ENCODE assay signal across 27 mouse cellular contexts in genomic region chr10:127971135-127971534, GRCm38 (mm10). TPM values are rescaled to one million over a fixed set of nuclear protein-coding genes. Genes with fewer than 3 reads are reported as not detected.
DNase-seq lines count a peak whose midpoint lies in the region; ATAC-seq and TF ChIP-seq lines count a peak whose summit lies in the region.
"Had no signal": no experiment of that assay in that cellular context is flagged by ENCODE, and none has a peak within 500 bp of the region (broad histone marks: within the 10 kb centered on the region; RNA-seq: fewer than 3 reads in every experiment).

No protein-coding gene starts in this region.

- 39% methylated on average over 3 of the region's 3 CpGs for WGBS in liver, embryonic 14.5 days (ENCODE audit: insufficient replicate concordance)
- WGBS in liver, embryonic 12.5 days (ENCODE audit: insufficient replicate concordance), result 44% methylated on average over 3 of the region's 3 CpGs
- WGBS in intestine, postnatal 0 days, result 60% methylated on average over 3 of the region's 3 CpGs

- H3K9ac ChIP-seq in liver, embryonic 14.5 days (replicated peaks), result no peak overlapping the region
- no peak overlapping the region for H3K9ac ChIP-seq in liver, embryonic 12.5 days
- H3K9ac ChIP-seq in intestine, postnatal 0 days (ENCODE audit: low read depth, low read length), result no peak overlapping the region
- H3K9ac ChIP-seq: embryonic facial prominence, embryonic 15.5 days; hindbrain, embryonic 13.5 days; limb, embryonic 15.5 days; neural tube, embryonic 15.5 days had no signal

- ATAC-seq in liver, embryonic 14.5 days (ENCODE audit: insufficient read depth), result no peak
- no peak for ATAC-seq in liver, embryonic 12.5 days
- ATAC-seq in intestine, postnatal 0 days, result no peak

- no peak for DNase-seq in liver, embryonic 14.5 days (ENCODE audit: low read depth in 3 of 3, low spot score in 3 of 3)
- DNase-seq in ES-CJ7 (ENCODE audit: low read depth, low spot score) (peak; percentile 34), R1 (ENCODE audit: low read depth, low spot score) (peak; percentile 53)
- no peak for DNase-seq in frontal cortex, adult 2 months (ENCODE audit: extremely low spot score in 1 of 2, low spot score in 1 of 2)
- DNase-seq in gastrocnemius, postnatal 25 days, result no peak
- DNase-seq in cerebellum, postnatal 25 days, result no peak
- DNase-seq: cerebellum, adult 11 months; gastrocnemius, postnatal 10 days; heart, postnatal 14 days; kidney, adult 8-10 months; retina, postnatal 1 day; thymus, postnatal 36 days had no signal

- TF ChIP-seq EP300 in liver, embryonic 14.5 days (IDR thresholded peaks at IDR 0.05; ENCODE audit: low read depth), result no peak

- TF ChIP-seq CTCF in liver, embryonic 14.5 days (IDR thresholded peaks at IDR 0.05; ENCODE audit: low read depth), result peak; percentile 18; the same call in 1 of the 2 replicates
- TF ChIP-seq CTCF in intestine, postnatal 0 days (IDR thresholded peaks at IDR 0.05; ENCODE audit: low read depth), result peak; percentile 61

- H3K4me1 ChIP-seq in liver, embryonic 14.5 days (replicated peaks; ENCODE audit: control insufficient read depth in 2 of 2, insufficient read depth in 2 of 2, low read length in 1 of 2), result peaks cover 0 to 10% of the 10 kb centered on the region in 2 experiments; a peak in 3 of 4 replicates
- peaks cover 13% of the 10 kb centered on the region; the same call in 1 of the 2 replicates for H3K4me1 ChIP-seq in liver, embryonic 12.5 days
- no peaks in the 10 kb centered on the region for H3K4me1 ChIP-seq in intestine, postnatal 0 days (replicated peaks; ENCODE audit: control insufficient read depth, insufficient read depth, low read length)
- H3K4me1 ChIP-seq: heart, embryonic 10.5 days; hindbrain, embryonic 13.5 days; neural tube, embryonic 15.5 days had no signal

- H3K4me3 ChIP-seq in liver, embryonic 14.5 days (ENCODE audit: insufficient read depth in 1 of 2, low read depth in 2 of 2, low read length in 2 of 2), result no peak overlapping the region
- H3K4me3 ChIP-seq in liver, embryonic 12.5 days, result no peak overlapping the region
- H3K4me3 ChIP-seq in intestine, postnatal 0 days (ENCODE audit: low read depth, low read length), result no peak overlapping the region
- H3K4me3 ChIP-seq: embryonic facial prominence, embryonic 15.5 days; heart, embryonic 10.5 days; hindbrain, embryonic 13.5 days; limb, embryonic 15.5 days; myocyte; neural tube, embryonic 15.5 days had no signal

- no peaks in the 10 kb centered on the region for H3K27me3 ChIP-seq in liver, embryonic 14.5 days (ENCODE audit: control insufficient read depth, insufficient read depth, low read length)
- no peaks in the 10 kb centered on the region for H3K27me3 ChIP-seq in liver, embryonic 12.5 days (replicated peaks)
- no peaks in the 10 kb centered on the region for H3K27me3 ChIP-seq in intestine, postnatal 0 days (replicated peaks; ENCODE audit: control insufficient read depth, insufficient read depth, low read length)
- H3K27me3 ChIP-seq: embryonic facial prominence, embryonic 15.5 days; hindbrain, embryonic 13.5 days; limb, embryonic 15.5 days; neural tube, embryonic 15.5 days had no signal

- H3K27ac ChIP-seq in liver, embryonic 14.5 days, result no peak overlapping the region
- no peak overlapping the region for H3K27ac ChIP-seq in liver, embryonic 12.5 days
- no peak overlapping the region for H3K27ac ChIP-seq in intestine, postnatal 0 days (ENCODE audit: low read depth, low read length)
- H3K27ac ChIP-seq: heart, embryonic 10.5 days; hindbrain, embryonic 13.5 days; neural tube, embryonic 15.5 days had no signal

- no peak overlapping the region for H3K4me2 ChIP-seq in liver, embryonic 14.5 days (ENCODE audit: low read depth)
- no peak overlapping the region for H3K4me2 ChIP-seq in liver, embryonic 12.5 days
- H3K4me2 ChIP-seq in intestine, postnatal 0 days (replicated peaks; ENCODE audit: low read depth), result no peak overlapping the region
- H3K4me2 ChIP-seq: embryonic facial prominence, embryonic 15.5 days; hindbrain, embryonic 13.5 days; limb, embryonic 15.5 days; neural tube, embryonic 15.5 days had no signal

- no peaks in the 10 kb centered on the region for H3K36me3 ChIP-seq in liver, embryonic 14.5 days (replicated peaks; ENCODE audit: control insufficient read depth, insufficient read depth, low read depth)
- H3K36me3 ChIP-seq in liver, embryonic 12.5 days, result no peaks in the 10 kb centered on the region
- no peaks in the 10 kb centered on the region for H3K36me3 ChIP-seq in intestine, postnatal 0 days (ENCODE audit: control insufficient read depth, insufficient read depth)
- H3K36me3 ChIP-seq: embryonic facial prominence, embryonic 15.5 days; heart, embryonic 10.5 days; hindbrain, embryonic 13.5 days; limb, embryonic 15.5 days; neural tube, embryonic 15.5 days had no signal

- H3K9me3 ChIP-seq in liver, embryonic 14.5 days (ENCODE audit: control insufficient read depth, low read length), result no peaks in the 10 kb centered on the region
- H3K9me3 ChIP-seq in liver, embryonic 12.5 days (replicated peaks), result no peaks in the 10 kb centered on the region
- no peaks in the 10 kb centered on the region for H3K9me3 ChIP-seq in intestine, postnatal 0 days (ENCODE audit: control insufficient read depth)
- H3K9me3 ChIP-seq: embryonic facial prominence, embryonic 15.5 days; heart, embryonic 10.5 days; hindbrain, embryonic 13.5 days; limb, embryonic 15.5 days; neural tube, embryonic 15.5 days had no signal

RNA-seq across cellular contexts. Expression of gene Hsd17b6, which starts 36.3 kb away (rescaled TPM):
- polyA plus RNA-seq in liver, embryonic 14.5 days (2012; rRNA removed), result not detected in 2 replicates
- polyA plus RNA-seq in liver, embryonic 14.5 days (2014; fragmentation: Nextera tagmentation; extraction: Ambion mirVana), result not detected in 2 replicates
- 0.17 TPM in 1 of 2 replicates, not detected in the other for polyA plus RNA-seq in liver, embryonic 12.5 days (2016; fragmentation: Nextera tagmentation; extraction: Ambion mirVana)
- 0.74 and 0.86 TPM in 2 replicates for polyA plus RNA-seq in intestine, postnatal 0 days (2015; fragmentation: Nextera tagmentation; extraction: Ambion mirVana)
- 0.10 and 0.29 TPM in 2 replicates for polyA plus RNA-seq in frontal cortex, adult 2 months (2012; rRNA removed)
- total RNA-seq in gastrocnemius, postnatal 25 days (2021), result not detected
- total RNA-seq: adrenal gland, adult 18-20 months; gastrocnemius, postnatal 10 days; heart, postnatal 14 days; layer of hippocampus, postnatal 14 days; left cerebral cortex, postnatal 10 days had no signal
- polyA plus RNA-seq: forebrain, embryonic 11.5 days; heart, embryonic 10.5 days; hindbrain, embryonic 13.5 days; limb, embryonic 15.5 days; lung, embryonic 16.5 days; midbrain, embryonic 14.5 days; myocyte; neural tube, embryonic 15.5 days; stomach, embryonic 14.5 days had no signal

RNA-seq across cellular contexts. Expression of gene Prim1, which starts 43.8 kb away (rescaled TPM):
- polyA plus RNA-seq in liver, embryonic 14.5 days (2012; rRNA removed), result 26.3 and 42.0 TPM in 2 replicates
- 78.2 and 84.1 TPM in 2 replicates for polyA plus RNA-seq in liver, embryonic 14.5 days (2014; fragmentation: Nextera tagmentation; extraction: Ambion mirVana)
- 88.9 and 93.3 TPM in 2 replicates for polyA plus RNA-seq in liver, embryonic 12.5 days (2016; fragmentation: Nextera tagmentation; extraction: Ambion mirVana)
- 18.7 and 22.1 TPM in 2 replicates for polyA plus RNA-seq in intestine, postnatal 0 days (2015; fragmentation: Nextera tagmentation; extraction: Ambion mirVana)
- polyA plus RNA-seq in frontal cortex, adult 2 months (2012; rRNA removed), result 9.5 and 9.9 TPM in 2 replicates
- 1 to 10 TPM in 1 of 2 experiments, under 1 TPM in 1; 0.51 to 1.0 TPM for total RNA-seq in gastrocnemius, postnatal 25 days (2021)

Comparison
In these comparisons a context has a peak if more than half of its experiments do, and no peak if none do; other contexts are left out.
1. DNase-seq: peak in ES-CJ7 (single experiment) and R1 (single experiment); none in liver, embryonic 14.5 days (0 of 3), frontal cortex, adult 2 months (0 of 2), gastrocnemius, postnatal 25 days (single experiment) and cerebellum, postnatal 25 days (0 of 2).